Mouse (Mus musculus): ENCODE results near the gene Gm6034. TPM values are rescaled to one million over a fixed set of nuclear protein-coding genes. Genes with fewer than 3 reads are reported as not detected.
A peak's percentile ranks its signal among the peaks of the same experiment; 100 is the strongest.
"Not testable (repeated sequence)": the region's sequence is repeated elsewhere in the genome, so short reads cannot be mapped to it uniquely, and the experiment has no call there.

Gm6034 gene
- polyA plus RNA-seq, 1 experiment = 0.22 TPM

- Histone ChIP-seq H3K27ac (ENCODE audit: insufficient read depth, low read length) (peak overlapping the region; percentile 69), H3K4me1 (ENCODE audit: control insufficient read depth, insufficient read depth, insufficient read length) (peaks cover 23% of the 10 kb centered on the region; the same call in 1 of the 2 replicates), H3K27me3 (ENCODE audit: control insufficient read depth, insufficient read depth, low read length) (no peaks in the 10 kb centered on the region), H3K4me3 (ENCODE audit: extremely low read depth, insufficient read depth, insufficient read length) (peak overlapping the region; percentile 55), H3K36me3 (ENCODE audit: control insufficient read depth, insufficient read depth, low read length) (no peaks in the 10 kb centered on the region)
- peak in 1 of 2 experiments; percentile 32 for DNase-seq (ENCODE audit: low read depth in 1 of 2, low spot score in 2 of 2)
- WGBS = 7% methylated on average over 6 of the region's 6 CpGs
- TF ChIP-seq CTCF (IDR thresholded peaks at IDR 0.05; ENCODE audit: extremely low read depth, insufficient read depth, insufficient read length, insufficient replicate concordance) = no peak
- no peak for TF ChIP-seq POLR2A (IDR thresholded peaks at IDR 0.05; ENCODE audit: low read depth, low read length)
Measured at GRCm38 (mm10) chr17:35998545-35999305, 44.0 kb upstream of the Gm6034 start.

- H3K27ac ChIP-seq (ENCODE audit: insufficient read depth, low read length) = peak overlapping the region; percentile 58; the same call in 1 of the 2 replicates
Measured at GRCm38 (mm10) chr17:35999356-35999755, 43.4 kb upstream of the Gm6034 start.

GRCm38 (mm10) chr17:36000349-36000748, 42.4 kb upstream of the Gm6034 start:
- WGBS = 53% methylated on average over 4 of the region's 4 CpGs
- peak overlapping the region; percentile 66 for H3K27ac ChIP-seq (ENCODE audit: insufficient read depth, low read length)
- no peak overlapping the region for H3K4me3 ChIP-seq (ENCODE audit: extremely low read depth, insufficient read depth, insufficient read length)
- no peak for TF ChIP-seq CTCF (IDR thresholded peaks at IDR 0.05; ENCODE audit: extremely low read depth, insufficient read depth, insufficient read length, insufficient replicate concordance)
- no peak for TF ChIP-seq POLR2A (IDR thresholded peaks at IDR 0.05; ENCODE audit: low read depth, low read length)
- peaks cover 22% of the 10 kb centered on the region; the same call in 1 of the 2 replicates for H3K4me1 ChIP-seq (ENCODE audit: control insufficient read depth, insufficient read depth, insufficient read length)
- peaks cover 3% of the 10 kb centered on the region for H3K36me3 ChIP-seq (ENCODE audit: control insufficient read depth, insufficient read depth, low read length)
- no peaks in the 10 kb centered on the region for H3K27me3 ChIP-seq (ENCODE audit: control insufficient read depth, insufficient read depth, low read length)
- no peak for DNase-seq (ENCODE audit: low read depth in 1 of 2, low spot score in 2 of 2)

More at GRCm38 (mm10) chr17:35999356-35999755, 43.4 kb upstream of the Gm6034 start:
- no peaks in the 10 kb centered on the region for H3K27me3 ChIP-seq (ENCODE audit: control insufficient read depth, insufficient read depth, low read length)
- TF ChIP-seq POLR2A (IDR thresholded peaks at IDR 0.05; ENCODE audit: low read depth, low read length) (no peak), CTCF (IDR thresholded peaks at IDR 0.05; ENCODE audit: extremely low read depth, insufficient read depth, insufficient read length, insufficient replicate concordance) (no peak)
- H3K4me3 ChIP-seq (ENCODE audit: extremely low read depth, insufficient read depth, insufficient read length) = no peak overlapping the region
- H3K4me1 ChIP-seq (ENCODE audit: control insufficient read depth, insufficient read depth, insufficient read length) = peaks cover 23% of the 10 kb centered on the region; the same call in 1 of the 2 replicates
- 0 out of 2 replicates have a peak, but pooled peaks cover 1% of the 10 kb centered on the region for H3K36me3 ChIP-seq (ENCODE audit: control insufficient read depth, insufficient read depth, low read length)
- peak; percentile 67 to 83 for DNase-seq (ENCODE audit: low read depth in 1 of 2, low spot score in 2 of 2)
- 8% methylated on average over 7 of the region's 7 CpGs for WGBS

GRCm38 (mm10) chr17:36001121-36001897, 41.5 kb upstream of the Gm6034 start:
- DNase-seq (ENCODE audit: low read depth in 1 of 2, low spot score in 2 of 2) = peak in 1 of 2 experiments; percentile 56
- Histone ChIP-seq H3K27ac (ENCODE audit: insufficient read depth, low read length) (peak overlapping the region; percentile 65), H3K36me3 (ENCODE audit: control insufficient read depth, insufficient read depth, low read length) (peaks cover 7% of the 10 kb centered on the region), H3K4me3 (ENCODE audit: extremely low read depth, insufficient read depth, insufficient read length) (no peak overlapping the region), H3K4me1 (ENCODE audit: control insufficient read depth, insufficient read depth, insufficient read length) (peaks cover 21% of the 10 kb centered on the region; the same call in 1 of the 2 replicates), H3K27me3 (ENCODE audit: control insufficient read depth, insufficient read depth, low read length) (no peaks in the 10 kb centered on the region)
- 34% methylated on average over 12 of the region's 12 CpGs for WGBS
- TF ChIP-seq POLR2A (IDR thresholded peaks at IDR 0.05; ENCODE audit: low read depth, low read length) (no peak), CTCF (IDR thresholded peaks at IDR 0.05; ENCODE audit: extremely low read depth, insufficient read depth, insufficient read length, insufficient replicate concordance) (no peak)

GRCm38 (mm10) chr17:36001966-36002365, 40.8 kb upstream of the Gm6034 start:
- H3K36me3 ChIP-seq (ENCODE audit: control insufficient read depth, insufficient read depth, low read length) = peaks cover 7% of the 10 kb centered on the region
- no peak overlapping the region for H3K4me3 ChIP-seq (ENCODE audit: extremely low read depth, insufficient read depth, insufficient read length)
- H3K4me1 ChIP-seq (ENCODE audit: control insufficient read depth, insufficient read depth, insufficient read length) = peaks cover 21% of the 10 kb centered on the region; the same call in 1 of the 2 replicates
- TF ChIP-seq CTCF (IDR thresholded peaks at IDR 0.05; ENCODE audit: extremely low read depth, insufficient read depth, insufficient read length, insufficient replicate concordance) (no peak), POLR2A (IDR thresholded peaks at IDR 0.05; ENCODE audit: low read depth, low read length) (no peak)
- H3K27ac ChIP-seq (ENCODE audit: insufficient read depth, low read length) = peak overlapping the region; percentile 54
- no peak for DNase-seq (ENCODE audit: low read depth in 1 of 2, low spot score in 2 of 2)
- 66% methylated on average over 6 of the region's 6 CpGs for WGBS
- H3K27me3 ChIP-seq (ENCODE audit: control insufficient read depth, insufficient read depth, low read length) = no peaks in the 10 kb centered on the region

- peaks cover 7% of the 10 kb centered on the region for H3K36me3 ChIP-seq (ENCODE audit: control insufficient read depth, insufficient read depth, low read length)
- peak overlapping the region; percentile 1; the same call in 1 of the 2 replicates for H3K27ac ChIP-seq (ENCODE audit: insufficient read depth, low read length)
- no peaks in the 10 kb centered on the region for H3K27me3 ChIP-seq (ENCODE audit: control insufficient read depth, insufficient read depth, low read length)
- no peak for TF ChIP-seq POLR2A (IDR thresholded peaks at IDR 0.05; ENCODE audit: low read depth, low read length)
- no peak for TF ChIP-seq CTCF (IDR thresholded peaks at IDR 0.05; ENCODE audit: extremely low read depth, insufficient read depth, insufficient read length, insufficient replicate concordance)
- H3K4me3 ChIP-seq (ENCODE audit: extremely low read depth, insufficient read depth, insufficient read length) = no peak overlapping the region
- H3K4me1 ChIP-seq (ENCODE audit: control insufficient read depth, insufficient read depth, insufficient read length) = peaks cover 18% of the 10 kb centered on the region; the same call in 1 of the 2 replicates
- WGBS = 81% methylated on average over 7 of the region's 7 CpGs
- no peak for DNase-seq (ENCODE audit: low read depth in 1 of 2, low spot score in 2 of 2)
Measured at GRCm38 (mm10) chr17:36003331-36003730, 39.4 kb upstream of the Gm6034 start.

- H3K4me1 ChIP-seq (ENCODE audit: control insufficient read depth, insufficient read depth, insufficient read length) = peaks cover 18% of the 10 kb centered on the region; the same call in 1 of the 2 replicates
- H3K4me3 ChIP-seq (ENCODE audit: extremely low read depth, insufficient read depth, insufficient read length); DNase-seq (ENCODE audit: low read depth in 1 of 2, low spot score in 2 of 2); H3K27ac ChIP-seq (ENCODE audit: insufficient read depth, low read length); H3K36me3 ChIP-seq (ENCODE audit: control insufficient read depth, insufficient read depth, low read length); H3K27me3 ChIP-seq (ENCODE audit: control insufficient read depth, insufficient read depth, low read length): not testable (repeated sequence)
- 88% methylated on average over 7 of the region's 7 CpGs for WGBS
Measured at GRCm38 (mm10) chr17:36004409-36004808, 38.4 kb upstream of the Gm6034 start.
